Mouse (Mus musculus) liver, embryonic 11.5 days (tissue): Measurements from ENCODE around the gene Rab5a. TPM values are rescaled to one million over a fixed set of nuclear protein-coding genes. Genes with fewer than 3 reads are reported as not detected.
A peak's percentile ranks its signal among the peaks of the same experiment; 100 is the strongest.

Experiments used
- ATAC-seq: fragments of 200-750 bp; cut with Nextera tagmentation; replicated peaks from 2 replicates; pipeline ENCODE4 v1.8.0; 2017; ENCODE audit warnings: moderate number of reproducible peaks, mild to moderate bottlenecking, moderate TSS enrichment, moderate library complexity; ENCODE audit not compliant: low FRiP score
- DNase-seq: peaks from one replicate; pipeline ENCODE4 v3.0.0-alpha.2; 2017; ENCODE audit warnings: low spot score
- H3K27ac ChIP-seq: fragments of 300-500 bp; sonication (generic); 2 replicates; pipeline ENCODE4 v1.5.1; 2014; ENCODE audit warnings: mild to moderate bottlenecking, low read depth, low read length, control low read depth
- H3K27me3 ChIP-seq: fragments of 300-500 bp; sonication (generic); replicated peaks from 2 replicates; pipeline ENCODE4 v1.6.1; 2014; ENCODE audit warnings: low read length, mixed read lengths; ENCODE audit not compliant: control insufficient read depth, insufficient read depth
- H3K36me3 ChIP-seq: fragments of 300-500 bp; sonication (generic); 2 replicates; pipeline ENCODE4 v1.6.1; 2014; ENCODE audit warnings: mild to moderate bottlenecking, low read length, moderate library complexity, mixed read lengths; ENCODE audit not compliant: control insufficient read depth, insufficient read depth
- H3K4me1 ChIP-seq: fragments of 300-500 bp; sonication (generic); replicated peaks from 2 replicates; pipeline ENCODE4 v1.6.1; 2014; ENCODE audit warnings: low read length, mixed read lengths; ENCODE audit not compliant: control insufficient read depth, insufficient read depth
- H3K4me2 ChIP-seq: fragments of 300-500 bp; sonication (generic); 2 replicates; pipeline ENCODE4 v1.6.1; 2014; ENCODE audit warnings: mild to moderate bottlenecking, control low read depth, moderate library complexity
- H3K4me3 ChIP-seq: fragments of 300-500 bp; sonication (generic); 2 replicates; pipeline ENCODE4 v1.5.1; 2014; ENCODE audit warnings: low read depth, low read length, control low read depth
- H3K9ac ChIP-seq: fragments of 300-500 bp; sonication (generic); 2 replicates; pipeline ENCODE4 v1.6.1; 2014; ENCODE audit warnings: low read depth, low read length, control low read depth
- H3K9me3 ChIP-seq: fragments of 300-500 bp; sonication (generic); 2 replicates; pipeline ENCODE4 v1.6.1; 2016; ENCODE audit warnings: low read length, inconsistent platforms, mixed read lengths; ENCODE audit not compliant: control insufficient read depth
- WGBS: fragments of 180-500 bp; shearing (Covaris S2); extraction: QIAGEN DNeasy Blood & Tissue Kit; methylation state at CpG from one replicate; pipeline ENCODE4 v1.1.7; 2014; 5-methylcytosine and 5-hydroxymethylcytosine counted together
- polyA plus RNA-seq: library from polyadenylated mRNA; unstranded; fragments of >200 nt; fragmentation: Nextera tagmentation; extraction: Ambion mirVana; gene quantifications from 2 replicates; pipeline ENCODE4 v1.2.1, GENCODE M21; 2014

Rab5a gene
- polyA plus RNA-seq, 1 experiment from 2014 or later = 57.4 TPM

- ATAC-seq (peak; percentile 12), DNase-seq (peak; percentile 79)
- Histone ChIP-seq H3K9ac (peak overlapping the region; percentile 94), H3K4me1 (peaks cover 14% of the 10 kb centered on the region), H3K4me3 (peak overlapping the region; percentile 90), H3K27ac (peak overlapping the region; percentile 99), H3K9me3 (no peaks in the 10 kb centered on the region), H3K36me3 (no peaks in the 10 kb centered on the region), H3K27me3 (no peaks in the 10 kb centered on the region), H3K4me2 (peak overlapping the region; percentile 82)
- WGBS = under 1% methylated on average over 33 of the region's 33 CpGs
Measured at GRCm38 (mm10) chr17:53479604-53480041, 589 bp downstream of the Rab5a start.

GRCm38 (mm10) chr17:53480433-53480832, 1.4 kb downstream of the Rab5a start:
- H3K9me3 ChIP-seq = no peaks in the 10 kb centered on the region
- DNase-seq = no peak
- H3K27ac ChIP-seq = no peak overlapping the region
- WGBS = 56% methylated on average over 7 of the region's 7 CpGs
- H3K27me3 ChIP-seq = no peaks in the 10 kb centered on the region
- no peak for ATAC-seq
- H3K36me3 ChIP-seq = no peaks in the 10 kb centered on the region; the same call in 1 of the 2 replicates
- peak overlapping the region; percentile 90 for H3K4me3 ChIP-seq
- peaks cover 14% of the 10 kb centered on the region for H3K4me1 ChIP-seq
- H3K9ac ChIP-seq = peak overlapping the region; percentile 94
- H3K4me2 ChIP-seq = peak overlapping the region; percentile 82

- WGBS = 79% methylated on average over 4 of the region's 4 CpGs
- DNase-seq = no peak
- H3K9me3 ChIP-seq = no peaks in the 10 kb centered on the region
- no peak for ATAC-seq
- H3K9ac ChIP-seq = no peak overlapping the region
- H3K36me3 ChIP-seq = peaks cover 6% of the 10 kb centered on the region; the same call in 1 of the 2 replicates
- H3K27me3 ChIP-seq = no peaks in the 10 kb centered on the region
- no peak overlapping the region for H3K27ac ChIP-seq
- no peaks in the 10 kb centered on the region for H3K4me1 ChIP-seq
- no peak overlapping the region for H3K4me2 ChIP-seq
- H3K4me3 ChIP-seq = no peak overlapping the region
Measured at GRCm38 (mm10) chr17:53488291-53489006, 9.4 kb downstream of the Rab5a start.

GRCm38 (mm10) chr17:53489007-53489378, 10.0 kb downstream of the Rab5a start:
- ATAC-seq (no peak), DNase-seq (no peak)
- H3K4me3 ChIP-seq = no peak overlapping the region
- H3K36me3 ChIP-seq = peaks cover 6% of the 10 kb centered on the region; the same call in 1 of the 2 replicates
- 92% methylated on average over 1 of the region's 1 CpGs for WGBS
- H3K27ac ChIP-seq = no peak overlapping the region
- H3K27me3 ChIP-seq = no peaks in the 10 kb centered on the region
- H3K9me3 ChIP-seq = no peaks in the 10 kb centered on the region
- H3K4me2 ChIP-seq = no peak overlapping the region
- H3K4me1 ChIP-seq = no peaks in the 10 kb centered on the region
- no peak overlapping the region for H3K9ac ChIP-seq

GRCm38 (mm10) chr17:53502966-53503365, 23.9 kb downstream of the Rab5a start:
- DNase-seq (no peak), ATAC-seq (no peak)
- H3K27ac ChIP-seq = no peak overlapping the region
- no peak overlapping the region for H3K9ac ChIP-seq
- H3K27me3 ChIP-seq = no peaks in the 10 kb centered on the region
- H3K36me3 ChIP-seq = peaks cover 13% of the 10 kb centered on the region; the same call in 1 of the 2 replicates
- H3K4me1 ChIP-seq = no peaks in the 10 kb centered on the region
- no peaks in the 10 kb centered on the region for H3K9me3 ChIP-seq
- H3K4me3 ChIP-seq = no peak overlapping the region
- 85% methylated on average over 2 of the region's 2 CpGs for WGBS
- no peak overlapping the region for H3K4me2 ChIP-seq

- DNase-seq (no peak), ATAC-seq (no peak)
- no peak overlapping the region for H3K9ac ChIP-seq
- no peak overlapping the region for H3K4me3 ChIP-seq
- no peaks in the 10 kb centered on the region for H3K36me3 ChIP-seq
- H3K4me2 ChIP-seq = no peak overlapping the region
- no peak overlapping the region for H3K27ac ChIP-seq
- no peaks in the 10 kb centered on the region for H3K9me3 ChIP-seq
- H3K27me3 ChIP-seq = no peaks in the 10 kb centered on the region
- H3K4me1 ChIP-seq = no peaks in the 10 kb centered on the region
- 84% methylated on average over 2 of the region's 2 CpGs for WGBS
Measured at GRCm38 (mm10) chr17:53512311-53512951, 33.4 kb downstream of the Rab5a start.

GRCm38 (mm10) chr17:53519364-53519763, 40.3 kb downstream of the Rab5a start:
- no peak for ATAC-seq
- H3K4me2 ChIP-seq = no peak overlapping the region
- H3K27ac ChIP-seq = no peak overlapping the region
- no peaks in the 10 kb centered on the region for H3K27me3 ChIP-seq
- DNase-seq = no peak
- H3K4me1 ChIP-seq = no peaks in the 10 kb centered on the region
- H3K9ac ChIP-seq = no peak overlapping the region
- no peaks in the 10 kb centered on the region for H3K9me3 ChIP-seq
- H3K36me3 ChIP-seq = no peaks in the 10 kb centered on the region
- H3K4me3 ChIP-seq = no peak overlapping the region

GRCm38 (mm10) chr17:53520509-53520908, 41.5 kb downstream of the Rab5a start:
- Histone ChIP-seq H3K4me2 (no peak overlapping the region), H3K36me3 (no peaks in the 10 kb centered on the region), H3K4me1 (no peaks in the 10 kb centered on the region), H3K4me3 (no peak overlapping the region), H3K27ac (no peak overlapping the region), H3K9ac (no peak overlapping the region), H3K9me3 (no peaks in the 10 kb centered on the region), H3K27me3 (no peaks in the 10 kb centered on the region)
- ATAC-seq (no peak), DNase-seq (no peak)

- 87% methylated on average over 2 of the region's 2 CpGs for WGBS
- no peaks in the 10 kb centered on the region for H3K36me3 ChIP-seq
- DNase-seq (no peak), ATAC-seq (no peak)
- H3K4me1 ChIP-seq = no peaks in the 10 kb centered on the region
- no peaks in the 10 kb centered on the region for H3K27me3 ChIP-seq
- no peak overlapping the region for H3K27ac ChIP-seq
- H3K9ac ChIP-seq = no peak overlapping the region
- no peak overlapping the region for H3K4me3 ChIP-seq
- no peaks in the 10 kb centered on the region for H3K9me3 ChIP-seq
- H3K4me2 ChIP-seq = no peak overlapping the region
Measured at GRCm38 (mm10) chr17:53528034-53528433, 49.0 kb downstream of the Rab5a start.
